Mouse (Mus musculus) small intestine, adult 2 months (tissue): ENCODE data around the gene Tspan9.

ENCODE experiments used
- CTCF ChIP-seq: fragments of 200-500 bp; IDR thresholded peaks from 2 replicates; pipeline ENCODE4 v1.5.1; 2012; ENCODE audit warnings: low read depth, mild to moderate bottlenecking, control low read depth, inconsistent platforms, low read length, moderate library complexity, mixed read lengths; ENCODE audit not compliant: insufficient replicate concordance, insufficient read length; ENCODE audit errors: extremely low read depth
- POLR2A ChIP-seq: fragments of 200-500 bp; IDR thresholded peaks from 2 replicates; pipeline ENCODE4 v1.6.1; 2012; ENCODE audit warnings: low read depth, mild to moderate bottlenecking, control low read depth, inconsistent platforms, low read length, moderate library complexity

DNA sequence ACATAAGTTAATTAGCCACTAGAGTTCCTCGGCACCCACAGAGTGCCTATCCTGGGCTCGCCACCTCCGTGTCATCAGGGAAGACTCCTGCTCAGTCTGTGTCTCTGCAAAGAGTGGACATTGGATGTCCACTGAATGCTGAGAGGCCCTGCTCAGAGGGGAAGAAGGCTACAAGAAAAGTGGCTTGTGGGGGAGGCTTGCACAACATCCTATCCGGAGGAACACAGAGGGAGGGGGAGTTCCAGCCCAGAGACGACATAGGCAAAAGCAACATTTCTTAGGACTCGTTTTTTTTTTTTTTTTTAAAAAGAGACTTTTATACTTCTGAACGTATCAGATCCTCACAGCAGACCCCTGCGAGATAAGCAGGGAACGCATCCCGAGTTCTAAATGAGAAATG is 98.7 kb downstream of the Tspan9 start:
- no peak for TF ChIP-seq CTCF
- TF ChIP-seq POLR2A, result no peak
